Mouse (Mus musculus) forebrain, embryonic 15.5 days (tissue): ENCODE measurements around the gene Gsc2. TPM values are rescaled to one million over a fixed set of nuclear protein-coding genes. Genes with fewer than 3 reads are reported as not detected.

Experiments used
- ATAC-seq: fragments of 200-750 bp; cut with Nextera tagmentation; replicated peaks from 2 replicates; pipeline ENCODE4 v1.8.0; 2017; ENCODE audit warnings: mild to moderate bottlenecking, moderate TSS enrichment, moderate library complexity
- H3K27ac ChIP-seq: fragments of 300-500 bp; sonication (generic); replicated peaks from 2 replicates; pipeline ENCODE4 v1.5.1; 2015; ENCODE audit warnings: mild to moderate bottlenecking, inconsistent platforms
- H3K27me3 ChIP-seq: fragments of 300-500 bp; sonication (generic); 2 replicates; pipeline ENCODE4 v1.6.1; 2015; ENCODE audit warnings: inconsistent platforms
- H3K36me3 ChIP-seq: fragments of 300-500 bp; sonication (generic); 2 replicates; pipeline ENCODE4 v1.6.1; 2015; ENCODE audit warnings: mild to moderate bottlenecking, inconsistent platforms
- H3K4me1 ChIP-seq: fragments of 300-500 bp; sonication (generic); 2 replicates; pipeline ENCODE4 v1.6.1; 2015; ENCODE audit warnings: inconsistent platforms
- H3K4me2 ChIP-seq: fragments of 300-500 bp; sonication (generic); replicated peaks from 2 replicates; pipeline ENCODE4 v1.6.1; 2015; ENCODE audit warnings: mild to moderate bottlenecking, inconsistent platforms
- H3K4me3 ChIP-seq: fragments of 300-500 bp; sonication (generic); 2 replicates; pipeline ENCODE4 v1.5.1; 2015; ENCODE audit warnings: mild to moderate bottlenecking, inconsistent platforms
- H3K9ac ChIP-seq: fragments of 300-500 bp; sonication (generic); replicated peaks from 2 replicates; pipeline ENCODE4 v1.6.1; 2015; ENCODE audit warnings: mild to moderate bottlenecking, inconsistent platforms
- H3K9me3 ChIP-seq: fragments of 300-500 bp; sonication (generic); 2 replicates; pipeline ENCODE4 v1.6.1; 2016; ENCODE audit warnings: inconsistent platforms
- WGBS: fragments of 180-500 bp; shearing (Covaris S2); methylation state at CpG from one replicate; pipeline ENCODE4 v1.1.7; 2015; ENCODE audit warnings: mixed read lengths; 5-methylcytosine and 5-hydroxymethylcytosine counted together
- polyA plus RNA-seq: library from polyadenylated mRNA; unstranded; fragments of >200 nt; fragmentation: Nextera tagmentation; extraction: Ambion mirVana; gene quantifications from 2 replicates; pipeline ENCODE4 v1.2.1, GENCODE M21; 2015

The Gsc2 gene
- polyA plus RNA-seq, 1 experiment from 2014 or later = 0.19 TPM

DNA sequence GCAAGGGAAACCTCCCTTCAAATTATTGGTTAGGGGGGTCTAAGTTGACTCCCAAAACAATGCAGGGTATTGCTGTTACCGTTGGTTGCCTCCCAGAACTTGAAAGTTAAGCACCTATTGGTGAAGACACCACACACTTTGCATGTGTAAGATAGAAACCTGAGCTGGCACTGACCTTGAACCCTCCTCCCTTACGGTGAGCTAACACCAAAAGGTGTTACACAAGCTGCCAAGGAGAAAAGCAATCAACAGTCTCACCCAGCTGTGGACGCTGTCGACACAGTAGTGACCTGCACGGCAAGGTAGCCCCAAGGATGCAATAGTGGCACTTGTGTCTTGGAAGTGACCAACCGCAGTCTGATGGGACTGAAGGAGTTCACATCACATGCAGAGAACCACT, 30.7 kb downstream of the Gsc2 start:
- Histone ChIP-seq H3K9me3 (no peaks in the 10 kb centered on the region), H3K4me2 (no peak overlapping the region), H3K36me3 (no peaks in the 10 kb centered on the region; the same call in 1 of the 2 replicates), H3K4me1 (no peaks in the 10 kb centered on the region), H3K4me3 (no peak overlapping the region), H3K27me3 (no peaks in the 10 kb centered on the region), H3K9ac (no peak overlapping the region), H3K27ac (no peak overlapping the region)
- WGBS = 90% methylated on average over 6 of the region's 6 CpGs
- ATAC-seq = no peak

DNA sequence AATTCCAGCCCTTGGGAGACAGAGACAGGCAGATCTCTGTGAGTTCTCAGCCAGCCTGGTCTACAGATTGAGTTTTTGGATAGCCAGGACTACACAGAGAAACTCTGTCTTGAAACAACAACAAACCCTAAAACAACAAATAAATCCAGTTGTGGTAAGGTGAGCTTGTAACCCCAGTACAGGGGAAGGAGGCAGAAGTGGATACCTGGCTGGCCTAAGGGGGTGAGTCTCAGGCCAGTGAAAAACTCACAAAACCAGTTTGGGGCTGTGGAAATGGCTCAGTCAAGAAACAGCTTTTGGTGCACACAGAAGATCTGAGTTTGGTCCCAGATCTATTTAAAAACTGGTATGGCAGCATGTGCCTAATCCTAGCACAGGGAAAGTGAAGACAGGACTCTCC, 32.7 kb downstream of the Gsc2 start:
- no peak overlapping the region for H3K27ac ChIP-seq
- H3K4me3 ChIP-seq = no peak overlapping the region
- no peaks in the 10 kb centered on the region for H3K9me3 ChIP-seq
- no peaks in the 10 kb centered on the region; the same call in 1 of the 2 replicates for H3K36me3 ChIP-seq
- no peaks in the 10 kb centered on the region for H3K4me1 ChIP-seq
- no peak for ATAC-seq
- no peak overlapping the region for H3K9ac ChIP-seq
- H3K27me3 ChIP-seq = no peaks in the 10 kb centered on the region
- no peak overlapping the region for H3K4me2 ChIP-seq

GRCm38 (mm10) chr16:17879571-17879970, 35.3 kb downstream of the Gsc2 start:
- H3K36me3 ChIP-seq = no peaks in the 10 kb centered on the region; the same call in 1 of the 2 replicates
- no peaks in the 10 kb centered on the region for H3K9me3 ChIP-seq
- ATAC-seq = no peak
- H3K4me2 ChIP-seq = no peak overlapping the region
- no peaks in the 10 kb centered on the region for H3K4me1 ChIP-seq
- H3K4me3 ChIP-seq = no peak overlapping the region
- no peak overlapping the region for H3K27ac ChIP-seq
- H3K27me3 ChIP-seq = no peaks in the 10 kb centered on the region
- no peak overlapping the region for H3K9ac ChIP-seq
- WGBS = 97% methylated on average over 4 of the region's 4 CpGs

DNA sequence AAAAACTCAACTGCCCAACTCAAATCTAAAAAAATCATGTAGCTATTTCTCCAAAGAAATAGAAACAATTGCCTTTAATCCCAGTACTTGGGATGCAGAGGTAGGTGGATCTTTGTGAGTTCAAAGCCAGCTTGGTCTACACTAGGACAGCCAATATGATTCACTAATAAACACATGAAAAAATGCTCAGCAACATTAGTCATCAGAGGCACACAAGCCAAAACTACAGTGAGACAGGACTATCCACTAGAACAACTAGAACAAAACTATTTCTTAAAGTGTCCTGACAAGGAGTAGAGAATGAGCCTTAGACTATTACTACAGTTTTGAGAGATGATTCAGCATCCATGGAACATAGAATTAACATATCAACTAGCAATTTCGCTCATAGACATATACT, 38.8 kb downstream of the Gsc2 start:
- H3K36me3 ChIP-seq = peaks cover 12% of the 10 kb centered on the region; the same call in 1 of the 2 replicates
- no peak overlapping the region for H3K4me3 ChIP-seq
- no peaks in the 10 kb centered on the region for H3K4me1 ChIP-seq
- H3K9me3 ChIP-seq = no peaks in the 10 kb centered on the region
- ATAC-seq = no peak
- WGBS = 95% methylated on average over 1 of the region's 1 CpGs
- no peak overlapping the region for H3K9ac ChIP-seq
- no peak overlapping the region for H3K27ac ChIP-seq
- H3K27me3 ChIP-seq = no peaks in the 10 kb centered on the region
- H3K4me2 ChIP-seq = no peak overlapping the region

DNA sequence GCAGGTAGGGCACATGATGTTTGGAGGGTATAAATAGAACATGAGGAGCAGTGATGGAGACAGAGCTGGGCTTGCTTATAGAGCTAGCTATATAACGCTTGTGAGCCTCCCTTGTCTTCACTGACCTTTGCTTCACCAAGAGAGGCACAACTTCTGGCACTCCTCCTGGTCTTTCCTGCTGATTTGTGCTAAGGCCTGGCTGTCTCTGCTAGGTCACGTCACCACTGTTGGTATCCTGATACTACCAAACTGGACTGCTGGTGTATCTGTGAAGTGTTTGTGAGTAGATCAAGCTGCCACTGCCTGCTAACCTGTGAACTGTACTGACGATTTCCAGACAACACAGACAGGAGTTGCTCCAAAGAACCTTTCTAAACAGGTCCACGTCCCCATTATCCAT, 39.7 kb downstream of the Gsc2 start:
- H3K4me2 ChIP-seq = no peak overlapping the region
- 93% methylated on average over 4 of the region's 4 CpGs for WGBS
- no peak overlapping the region for H3K27ac ChIP-seq
- H3K4me3 ChIP-seq = no peak overlapping the region
- no peaks in the 10 kb centered on the region for H3K4me1 ChIP-seq
- no peaks in the 10 kb centered on the region for H3K27me3 ChIP-seq
- no peak for ATAC-seq
- H3K9ac ChIP-seq = no peak overlapping the region
- peaks cover 21% of the 10 kb centered on the region; the same call in 1 of the 2 replicates for H3K36me3 ChIP-seq
- no peaks in the 10 kb centered on the region for H3K9me3 ChIP-seq

GRCm38 (mm10) chr16:17872995-17873394, 41.9 kb downstream of the Gsc2 start:
- no peak overlapping the region for H3K9ac ChIP-seq
- H3K4me1 ChIP-seq = no peaks in the 10 kb centered on the region
- no peaks in the 10 kb centered on the region for H3K9me3 ChIP-seq
- no peak overlapping the region for H3K4me2 ChIP-seq
- H3K27ac ChIP-seq = no peak overlapping the region
- no peak for ATAC-seq
- WGBS = 86% methylated on average over 4 of the region's 4 CpGs
- no peaks in the 10 kb centered on the region for H3K27me3 ChIP-seq
- H3K36me3 ChIP-seq = peaks cover 26% of the 10 kb centered on the region; the same call in 1 of the 2 replicates
- H3K4me3 ChIP-seq = no peak overlapping the region

DNA sequence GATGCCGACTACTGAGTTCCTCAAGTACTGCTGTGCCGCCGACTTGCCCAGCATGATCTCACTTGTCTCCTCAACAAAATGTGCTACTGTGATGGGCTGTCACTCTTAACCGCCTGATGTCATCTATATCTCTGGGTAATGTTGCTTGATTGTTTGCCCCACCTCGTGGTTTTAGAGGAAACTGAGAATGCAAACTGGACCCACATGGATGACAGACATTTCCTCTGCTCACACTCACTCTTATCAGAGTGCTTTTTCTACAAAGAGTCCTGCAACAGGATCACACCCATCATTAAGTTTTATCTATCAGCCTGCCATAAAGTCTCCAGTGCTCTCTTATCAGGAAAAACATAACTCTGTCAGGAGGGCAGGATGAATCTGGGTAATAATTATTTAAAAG, 43.6 kb downstream of the Gsc2 start:
- Histone ChIP-seq H3K4me1 (no peaks in the 10 kb centered on the region), H3K4me3 (no peak overlapping the region), H3K4me2 (no peak overlapping the region), H3K36me3 (peaks cover 26% of the 10 kb centered on the region; the same call in 1 of the 2 replicates), H3K27me3 (no peaks in the 10 kb centered on the region), H3K9me3 (no peaks in the 10 kb centered on the region), H3K27ac (no peak overlapping the region), H3K9ac (no peak overlapping the region)
- no peak for ATAC-seq
- 92% methylated on average over 5 of the region's 5 CpGs for WGBS

DNA sequence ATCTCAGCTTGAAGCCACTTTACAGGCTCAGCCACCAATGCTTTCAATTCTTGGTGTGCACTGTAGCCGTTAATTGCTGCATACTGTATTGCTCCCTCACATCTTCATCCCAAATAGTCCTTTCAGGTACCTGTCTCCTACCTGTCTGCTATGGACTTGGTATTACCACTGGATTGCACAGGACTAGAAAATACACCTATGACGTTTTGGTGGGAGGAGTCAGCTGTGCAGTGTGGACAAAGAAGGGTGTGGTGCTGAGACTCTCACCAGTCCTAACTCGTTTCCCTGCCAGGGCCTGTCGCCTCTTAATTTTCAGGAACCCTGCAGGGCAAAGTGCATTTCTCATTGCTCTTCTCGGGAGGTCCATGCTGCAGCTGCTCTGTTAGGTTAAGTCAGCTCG, 49.1 kb downstream of the Gsc2 start:
- peaks cover 11% of the 10 kb centered on the region; the same call in 1 of the 2 replicates for H3K36me3 ChIP-seq
- no peak overlapping the region for H3K27ac ChIP-seq
- 73% methylated on average over 6 of the region's 6 CpGs for WGBS
- no peaks in the 10 kb centered on the region for H3K4me1 ChIP-seq
- no peaks in the 10 kb centered on the region for H3K27me3 ChIP-seq
- no peak overlapping the region for H3K4me2 ChIP-seq
- no peak overlapping the region for H3K9ac ChIP-seq
- no peaks in the 10 kb centered on the region for H3K9me3 ChIP-seq
- no peak for ATAC-seq
- no peak overlapping the region for H3K4me3 ChIP-seq

- Histone ChIP-seq H3K27me3 (no peaks in the 10 kb centered on the region), H3K4me3 (no peak overlapping the region), H3K4me1 (no peaks in the 10 kb centered on the region), H3K27ac (no peak overlapping the region), H3K9me3 (no peaks in the 10 kb centered on the region), H3K9ac (no peak overlapping the region), H3K36me3 (peaks cover 9% of the 10 kb centered on the region; the same call in 1 of the 2 replicates), H3K4me2 (no peak overlapping the region)
- ATAC-seq = no peak
- WGBS = 92% methylated on average over 2 of the region's 2 CpGs
These were observed 49.6 kb downstream of the Gsc2 start for GRCm38 (mm10) chr16:17865293-17865692.

Other genes starting within 250 kb of the Gsc2 start
- gene Med15, start 182.2 kb downstream of the Gsc2 start, polyA plus RNA-seq = 44.9 and 48.2 TPM in 2 replicates
- 69.7 and 72.1 TPM in 2 replicates for gene Klhl22, start 155.4 kb downstream of the Gsc2 start, polyA plus RNA-seq
- 1.3 TPM in 2 replicates for gene Scarf2, start 117.8 kb downstream of the Gsc2 start, polyA plus RNA-seq
- 0.93 and 1.3 TPM in 2 replicates for gene B830017H08Rik, start 81.9 kb downstream of the Gsc2 start, polyA plus RNA-seq
- gene Car15, start 76.7 kb downstream of the Gsc2 start, polyA plus RNA-seq = 4.8 and 5.7 TPM in 2 replicates
- gene Gm20518, start 23.4 kb downstream of the Gsc2 start, polyA plus RNA-seq = 0.23 and 0.67 TPM in 2 replicates
- gene Tssk1, start 20.8 kb downstream of the Gsc2 start, polyA plus RNA-seq = 0.08 and 0.09 TPM in 2 replicates
- 99.8 and 99.9 TPM in 2 replicates for gene Dgcr2, start 16.5 kb downstream of the Gsc2 start, polyA plus RNA-seq
- gene Tssk2, start 16.4 kb downstream of the Gsc2 start, polyA plus RNA-seq = not detected in 2 replicates
- 53.5 and 58.1 TPM in 2 replicates for gene Ess2, start 3.7 kb downstream of the Gsc2 start, polyA plus RNA-seq
- 139 and 145 TPM in 2 replicates for gene Slc25a1, start 13.2 kb upstream of the Gsc2 start, polyA plus RNA-seq
- gene Vpreb2, start 65.4 kb upstream of the Gsc2 start, polyA plus RNA-seq = not detected in 2 replicates
- 167 and 169 TPM in 2 replicates for gene Dgcr6, start 137.8 kb upstream of the Gsc2 start, polyA plus RNA-seq
- gene Prodh, start 175.1 kb upstream of the Gsc2 start, polyA plus RNA-seq = 2.9 and 3.7 TPM in 2 replicates
- 18.1 and 21.9 TPM in 2 replicates for gene Rtn4r, start 212.6 kb upstream of the Gsc2 start, polyA plus RNA-seq